Mouse (Mus musculus): ENCODE measurements at regions not wholly inside any gene's neighbourhood (a gene's known extent, or its start where the extent isn't known, plus 50 kb on each side); places are given as distances from the start of the nearest gene placed in this dataset.

DNA sequence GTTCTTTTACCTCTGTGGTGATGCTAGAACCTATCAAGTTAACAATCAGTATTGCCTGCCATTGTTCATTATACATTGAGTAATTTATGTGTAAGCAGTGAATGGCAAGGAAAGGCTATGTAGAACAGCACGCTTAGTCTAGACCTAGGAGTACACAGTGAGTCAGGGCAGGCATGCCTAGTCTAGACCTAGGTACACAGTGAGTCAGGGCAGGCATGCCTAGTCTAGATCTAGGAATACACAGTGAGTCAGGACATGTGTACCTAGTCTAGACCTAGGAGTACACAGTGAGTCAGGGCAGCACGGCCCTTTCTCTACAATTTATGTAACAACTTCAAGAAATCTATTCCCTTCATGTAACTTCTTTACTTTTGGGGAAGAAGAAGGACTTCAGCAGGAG lies 347.2 kb downstream of the Tmem232 start:
- no peak overlapping the region for H3K4me3 ChIP-seq (ENCODE audit: insufficient read depth, low read length)
- no peaks in the 10 kb centered on the region for H3K4me1 ChIP-seq (ENCODE audit: control insufficient read depth, insufficient read depth, low read length)
- H3K27ac ChIP-seq (ENCODE audit: insufficient read depth, low read length) = no peak overlapping the region
- no peak for TF ChIP-seq POLR2A (IDR thresholded peaks at IDR 0.05; ENCODE audit: extremely low read depth, insufficient read depth, low read length)
- no peak for TF ChIP-seq CTCF (IDR thresholded peaks at IDR 0.05; ENCODE audit: extremely low read depth, insufficient read depth, low read length)

DNA sequence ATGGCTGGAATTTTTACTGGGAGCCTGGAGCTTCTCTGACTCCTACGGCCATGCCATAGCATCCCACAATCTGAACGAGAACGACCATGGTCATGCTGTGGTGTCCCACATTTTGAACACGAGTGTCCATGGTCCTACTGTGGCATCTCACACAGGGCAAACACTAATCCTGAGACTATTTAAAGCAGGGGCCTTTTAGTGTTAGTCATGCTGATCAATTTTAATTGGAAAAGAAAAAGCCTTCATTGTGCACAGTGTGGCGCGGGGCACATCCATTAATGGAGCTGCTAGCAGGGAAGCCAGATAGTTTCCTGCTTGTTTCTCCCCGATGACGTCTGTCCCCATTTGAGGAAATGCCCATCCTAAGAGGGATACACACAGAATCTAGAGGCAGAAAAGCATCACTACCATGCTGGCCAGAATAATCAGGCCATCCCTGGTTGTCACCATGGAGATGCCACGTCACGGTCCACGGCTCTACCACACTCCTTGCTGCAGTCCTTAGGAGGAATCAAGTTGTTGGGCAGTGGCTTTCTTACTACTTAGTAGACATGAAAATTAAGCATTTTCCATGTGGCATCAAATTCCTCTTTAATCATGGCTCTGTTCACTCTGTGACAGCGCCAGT lies 348.0 kb downstream of the Tmem232 start:
- H3K4me1 ChIP-seq (ENCODE audit: control insufficient read depth, insufficient read depth, low read length) = no peaks in the 10 kb centered on the region
- no peak overlapping the region for H3K4me3 ChIP-seq (ENCODE audit: insufficient read depth, low read length)
- no peak for TF ChIP-seq POLR2A (IDR thresholded peaks at IDR 0.05; ENCODE audit: extremely low read depth, insufficient read depth, low read length)
- no peak for TF ChIP-seq CTCF (IDR thresholded peaks at IDR 0.05; ENCODE audit: extremely low read depth, insufficient read depth, low read length)
- no peak overlapping the region for H3K27ac ChIP-seq (ENCODE audit: insufficient read depth, low read length)

DNA sequence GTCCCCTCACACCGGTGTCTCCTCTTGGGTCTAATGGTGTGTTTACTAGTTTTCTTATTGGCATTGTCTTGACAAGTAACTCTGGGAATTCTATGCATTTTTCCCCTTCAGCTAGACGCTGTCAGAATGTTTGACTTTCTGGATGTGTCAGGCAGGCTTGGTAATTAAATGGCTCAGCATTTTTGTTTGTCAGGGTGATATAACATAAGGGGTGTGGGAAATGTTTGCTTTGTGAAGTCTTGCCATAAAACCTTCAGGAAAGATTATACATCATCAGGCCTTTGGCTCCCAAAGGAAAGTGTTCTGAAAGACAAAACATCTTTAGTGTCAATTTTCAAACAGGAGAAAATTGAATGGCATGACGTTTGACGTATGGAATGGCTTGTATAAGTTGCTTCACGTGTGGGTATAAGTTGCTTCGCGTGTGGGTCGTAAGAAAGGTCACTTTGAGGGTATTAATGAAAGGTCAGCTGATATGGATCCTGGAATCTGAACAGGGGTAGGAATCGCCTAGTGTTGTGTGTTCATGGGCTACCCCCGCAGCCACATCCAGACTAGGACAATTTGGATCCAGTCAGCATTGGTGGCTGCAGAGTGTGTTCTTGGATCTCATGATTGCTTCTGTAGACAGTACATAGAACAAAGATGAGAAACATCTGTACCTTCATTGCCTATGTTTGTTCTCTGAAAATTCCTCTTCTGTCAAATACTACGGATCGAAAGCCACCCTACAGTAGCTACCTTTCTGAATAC lies 349.6 kb downstream of the Tmem232 start:
- no peaks in the 10 kb centered on the region for H3K4me1 ChIP-seq (ENCODE audit: control insufficient read depth, insufficient read depth, low read length)
- TF ChIP-seq CTCF (IDR thresholded peaks at IDR 0.05; ENCODE audit: extremely low read depth, insufficient read depth, low read length) (no peak), POLR2A (IDR thresholded peaks at IDR 0.05; ENCODE audit: extremely low read depth, insufficient read depth, low read length) (no peak)
- no peak overlapping the region for H3K27ac ChIP-seq (ENCODE audit: insufficient read depth, low read length)
- H3K4me3 ChIP-seq (ENCODE audit: insufficient read depth, low read length) = no peak overlapping the region

DNA sequence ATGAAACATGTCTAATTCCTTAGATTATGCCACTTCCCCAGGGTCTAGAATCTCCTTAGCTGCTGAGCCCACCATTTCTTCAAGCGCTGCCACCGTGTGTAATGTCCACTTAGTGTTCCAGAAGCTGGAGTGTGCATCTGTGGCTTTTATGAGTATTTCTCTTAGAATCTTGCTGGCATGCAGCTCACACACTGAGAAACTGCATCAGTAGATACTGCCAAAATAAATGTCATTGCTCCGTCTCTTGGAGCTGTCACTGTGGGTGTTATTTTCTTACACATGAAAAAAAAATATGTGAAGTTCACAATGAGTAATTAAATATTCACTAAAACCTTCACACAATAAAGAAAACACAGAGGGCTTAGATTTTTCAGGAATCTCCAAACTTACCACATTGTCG lies 345.3 kb upstream of the 4930583I09Rik start:
- Histone ChIP-seq H3K4me1 (ENCODE audit: control insufficient read depth, insufficient read depth, low read length) (no peaks in the 10 kb centered on the region), H3K27ac (ENCODE audit: insufficient read depth, low read length) (no peak overlapping the region)
- no peak for TF ChIP-seq CTCF (IDR thresholded peaks at IDR 0.05; ENCODE audit: extremely low read depth, insufficient read depth, low read length)
- no peak for TF ChIP-seq POLR2A (IDR thresholded peaks at IDR 0.05; ENCODE audit: extremely low read depth, insufficient read depth, low read length)

DNA sequence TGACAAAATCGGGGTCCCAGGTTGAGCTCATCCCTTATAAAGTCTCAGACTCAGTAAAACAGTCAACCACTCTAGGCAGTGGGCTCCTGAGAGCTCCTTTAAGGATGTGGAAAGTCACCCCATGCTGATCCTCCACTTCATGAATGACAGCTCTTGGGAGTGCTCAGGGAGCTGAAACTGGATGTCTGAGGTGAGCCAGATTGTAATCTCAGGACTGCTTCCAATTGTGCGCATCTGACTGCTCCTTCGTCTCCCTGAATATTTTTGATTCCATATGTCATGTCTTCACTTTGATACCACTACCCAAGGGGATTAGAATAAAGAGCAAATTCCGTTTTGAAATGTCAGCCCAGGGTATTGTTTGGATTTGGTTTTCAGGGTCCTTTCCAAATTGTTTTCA lies 339.9 kb upstream of the 4930583I09Rik start:
- no peak overlapping the region for H3K27ac ChIP-seq (ENCODE audit: insufficient read depth, low read length)
- no peak for TF ChIP-seq CTCF (IDR thresholded peaks at IDR 0.05; ENCODE audit: extremely low read depth, insufficient read depth, low read length)
- no peak for TF ChIP-seq POLR2A (IDR thresholded peaks at IDR 0.05; ENCODE audit: extremely low read depth, insufficient read depth, low read length)
- no peaks in the 10 kb centered on the region for H3K4me1 ChIP-seq (ENCODE audit: control insufficient read depth, insufficient read depth, low read length)
- H3K4me3 ChIP-seq (ENCODE audit: insufficient read depth, low read length) = no peak overlapping the region

More for the DNA sequence above, 345.3 kb upstream of the 4930583I09Rik start:
- no peak overlapping the region for H3K4me3 ChIP-seq (ENCODE audit: insufficient read depth, low read length)

DNA sequence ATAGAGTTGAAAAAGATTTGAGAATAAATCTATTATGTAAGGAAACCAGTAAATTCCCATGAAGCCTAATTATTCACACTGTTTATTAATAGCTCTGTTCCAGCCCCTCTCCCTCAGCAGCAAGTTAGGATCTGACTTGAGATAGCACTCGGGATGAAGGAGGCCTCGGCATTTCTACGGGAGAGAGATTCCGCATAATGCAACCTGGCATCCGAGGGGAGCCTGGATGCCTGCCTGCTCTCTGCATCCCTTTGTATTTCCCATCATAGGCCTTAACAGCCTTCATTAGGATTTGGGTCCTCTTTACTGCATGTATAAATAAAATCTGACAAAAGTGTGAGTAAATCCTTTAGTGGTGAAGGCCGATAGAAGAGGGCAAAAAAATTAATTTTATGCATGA lies 338.2 kb upstream of the 4930583I09Rik start:
- Histone ChIP-seq H3K27ac (ENCODE audit: insufficient read depth, low read length) (no peak overlapping the region; the same call in 1 of the 2 replicates), H3K4me3 (ENCODE audit: insufficient read depth, low read length) (no peak overlapping the region), H3K4me1 (ENCODE audit: control insufficient read depth, insufficient read depth, low read length) (no peaks in the 10 kb centered on the region)
- no peak for TF ChIP-seq CTCF (IDR thresholded peaks at IDR 0.05; ENCODE audit: extremely low read depth, insufficient read depth, low read length)
- no peak for TF ChIP-seq POLR2A (IDR thresholded peaks at IDR 0.05; ENCODE audit: extremely low read depth, insufficient read depth, low read length)

DNA sequence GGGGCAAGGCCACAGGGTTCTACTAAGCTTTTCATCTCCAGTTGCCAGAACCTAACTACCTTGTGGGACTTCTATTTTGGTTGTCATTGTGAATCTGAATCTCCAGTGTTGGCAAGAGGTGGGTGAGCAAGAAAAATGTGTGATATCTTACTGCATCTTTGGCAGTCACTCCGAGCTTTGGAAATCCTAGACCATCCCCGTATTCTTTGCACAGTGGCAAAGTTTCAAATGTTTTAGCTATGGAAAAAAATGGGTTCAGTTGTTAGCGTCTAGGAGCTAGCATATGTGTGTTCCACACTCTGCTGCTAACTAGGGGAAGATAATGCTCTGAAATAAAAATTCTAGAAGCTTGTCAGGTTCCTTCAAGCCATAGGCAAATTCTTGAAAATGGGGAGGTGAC lies 337.4 kb upstream of the 4930583I09Rik start:
- H3K4me1 ChIP-seq (ENCODE audit: control insufficient read depth, insufficient read depth, low read length) = no peaks in the 10 kb centered on the region
- TF ChIP-seq POLR2A (IDR thresholded peaks at IDR 0.05; ENCODE audit: extremely low read depth, insufficient read depth, low read length) (no peak), CTCF (IDR thresholded peaks at IDR 0.05; ENCODE audit: extremely low read depth, insufficient read depth, low read length) (no peak)
- H3K27ac ChIP-seq (ENCODE audit: insufficient read depth, low read length) = no peak overlapping the region; the same call in 1 of the 2 replicates

DNA sequence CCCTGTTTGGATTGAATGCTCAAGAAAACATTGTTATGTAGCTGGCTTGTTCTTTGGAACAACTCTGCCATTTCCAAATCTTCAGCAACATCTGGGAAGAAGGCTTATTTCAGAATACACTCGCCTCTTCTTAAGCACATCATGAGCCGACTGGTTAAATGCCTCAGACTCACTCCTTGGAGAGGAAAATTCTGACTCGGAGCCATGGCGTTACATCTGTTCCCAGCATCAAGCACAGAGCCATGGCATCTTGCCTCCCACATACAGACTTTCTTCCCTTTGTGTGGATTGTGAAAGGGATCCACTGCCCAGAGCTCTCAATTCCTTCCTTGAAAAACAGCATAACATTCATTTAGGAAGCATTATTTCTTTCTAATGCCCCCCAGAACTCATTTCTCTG lies 334.8 kb upstream of the 4930583I09Rik start:
- no peak overlapping the region for H3K27ac ChIP-seq (ENCODE audit: insufficient read depth, low read length)
- no peaks in the 10 kb centered on the region for H3K4me1 ChIP-seq (ENCODE audit: control insufficient read depth, insufficient read depth, low read length)
- TF ChIP-seq POLR2A (IDR thresholded peaks at IDR 0.05; ENCODE audit: extremely low read depth, insufficient read depth, low read length) (no peak), CTCF (IDR thresholded peaks at IDR 0.05; ENCODE audit: extremely low read depth, insufficient read depth, low read length) (no peak)
- no peak overlapping the region for H3K4me3 ChIP-seq (ENCODE audit: insufficient read depth, low read length)

More for the DNA sequence above, 337.4 kb upstream of the 4930583I09Rik start:
- H3K4me3 ChIP-seq (ENCODE audit: insufficient read depth, low read length) = no peak overlapping the region

DNA sequence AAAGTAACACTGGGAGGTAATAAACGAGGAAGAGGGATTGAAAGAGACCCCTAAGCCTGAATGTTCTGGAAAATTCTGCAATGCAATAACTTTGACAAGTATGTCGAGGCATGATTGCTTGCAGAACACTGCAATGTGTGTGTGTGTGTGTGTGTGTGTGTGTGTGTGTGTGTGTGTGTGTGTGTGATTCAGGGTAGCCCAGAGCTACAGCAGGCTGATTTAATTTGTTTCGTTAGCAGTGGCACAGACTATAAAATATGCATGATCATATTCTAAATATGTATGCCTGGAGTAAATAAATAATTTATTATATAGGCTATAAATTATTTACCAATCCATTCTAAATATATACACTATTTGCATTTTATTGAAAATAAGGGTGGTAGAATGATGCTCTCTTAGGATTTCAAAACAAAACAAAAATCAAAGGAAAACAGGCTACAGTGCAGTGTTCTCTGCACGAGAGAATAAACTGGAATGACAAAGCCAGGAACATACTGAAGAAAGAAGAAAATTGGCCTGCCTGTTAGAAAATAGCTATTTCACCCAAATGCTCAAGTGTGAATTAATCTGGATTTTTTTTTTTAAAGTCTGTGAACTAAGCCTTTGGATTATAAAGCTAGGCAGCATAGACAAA lies 334.2 kb upstream of the 4930583I09Rik start:
- Histone ChIP-seq H3K27ac (ENCODE audit: insufficient read depth, low read length) (no peak overlapping the region), H3K4me1 (ENCODE audit: control insufficient read depth, insufficient read depth, low read length) (no peaks in the 10 kb centered on the region), H3K4me3 (ENCODE audit: insufficient read depth, low read length) (no peak overlapping the region)
- no peak for TF ChIP-seq CTCF (IDR thresholded peaks at IDR 0.05; ENCODE audit: extremely low read depth, insufficient read depth, low read length)

DNA sequence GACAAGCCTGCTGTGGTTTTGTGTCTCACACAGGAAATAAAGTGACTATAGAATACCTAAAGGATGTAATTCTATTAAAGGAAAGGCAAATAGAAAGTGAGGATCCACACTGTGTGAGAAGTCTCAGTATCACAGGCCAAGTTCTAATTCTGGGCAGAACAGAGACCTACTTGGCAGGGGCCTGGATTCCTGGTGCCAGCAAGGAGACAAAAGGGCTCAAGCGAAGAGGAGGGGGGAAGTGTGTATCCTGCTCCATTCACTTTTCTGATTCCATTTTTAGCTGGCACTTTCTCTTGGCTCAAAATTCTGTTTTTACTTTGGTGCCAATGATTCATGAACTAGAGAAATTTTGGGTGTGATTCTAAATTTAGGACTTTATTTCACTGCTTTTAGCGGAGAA lies 310.5 kb upstream of the 4930583I09Rik start:
- no peak overlapping the region for H3K4me3 ChIP-seq (ENCODE audit: insufficient read depth, low read length)
- TF ChIP-seq POLR2A (IDR thresholded peaks at IDR 0.05; ENCODE audit: extremely low read depth, insufficient read depth, low read length) (no peak), CTCF (IDR thresholded peaks at IDR 0.05; ENCODE audit: extremely low read depth, insufficient read depth, low read length) (no peak)
- no peak overlapping the region for H3K27ac ChIP-seq (ENCODE audit: insufficient read depth, low read length)

More for the DNA sequence above, 310.5 kb upstream of the 4930583I09Rik start:
- H3K4me1 ChIP-seq (ENCODE audit: control insufficient read depth, insufficient read depth, low read length) = no peaks in the 10 kb centered on the region

Measured in cortical plate, adult 2 months (tissue).